In the genomic region with DNA sequence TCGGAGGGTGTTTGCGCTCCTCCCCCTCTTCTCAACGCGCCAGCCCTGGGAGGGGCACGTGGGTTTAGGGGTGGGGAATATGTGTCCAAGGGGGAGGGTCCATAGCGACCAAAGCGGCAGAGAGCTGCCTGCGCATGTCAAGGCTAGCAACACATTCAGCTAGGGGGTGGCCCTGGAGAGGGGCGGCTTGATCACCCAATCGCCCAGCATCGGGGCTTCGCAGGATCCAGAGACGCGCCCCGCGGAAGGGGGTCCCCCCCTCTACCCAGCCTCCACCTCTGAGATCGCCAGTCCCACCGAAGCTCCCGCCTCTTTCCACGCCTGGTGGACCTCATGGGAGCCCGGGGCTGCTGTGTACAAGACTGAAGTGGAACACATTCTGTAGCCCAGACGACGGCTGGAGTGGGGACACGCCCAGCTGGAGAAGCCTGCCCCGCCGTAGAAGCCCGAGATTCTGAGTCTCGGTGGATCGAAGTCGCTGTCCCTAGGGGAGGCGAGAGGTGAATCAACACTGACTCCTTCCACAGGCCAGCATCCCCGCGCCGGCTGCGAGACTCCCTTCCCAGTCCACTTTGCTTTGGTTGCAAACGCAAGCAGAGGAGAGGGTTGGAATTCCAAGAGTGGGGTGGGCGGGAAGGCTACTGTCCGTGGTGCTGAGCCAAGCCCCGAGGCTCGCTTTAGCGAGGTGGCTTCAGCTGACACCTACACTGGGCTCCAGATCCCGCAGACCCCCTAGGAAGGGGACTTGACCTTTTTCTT, we compare ENCODE assay signal across 8 mouse cellular contexts. TPM values are rescaled to one million over a fixed set of nuclear protein-coding genes. Genes with fewer than 3 reads are reported as not detected.
DNase-seq lines count a peak whose midpoint lies in the region; ATAC-seq and TF ChIP-seq lines count a peak whose summit lies in the region.

Gene Scn3b, plus strand, starts transcription at position 115 of the 759 bp plus-strand sequence.

- peak within 1 kb of the TSS; percentile 70 for H3K4me2 ChIP-seq in forebrain, embryonic 11.5 days (ENCODE audit: low read depth, low read length, severe bottlenecking)
- H3K4me2 ChIP-seq in heart, embryonic 13.5 days = peak within 1 kb of the TSS; percentile 73

- 0 out of 2 replicates have a peak, but pooled peaks cover 7% of the 10 kb centered on the region for H3K27me3 ChIP-seq in forebrain, embryonic 11.5 days (ENCODE audit: control insufficient read depth, insufficient read depth, low read length)
- H3K27me3 ChIP-seq in heart, embryonic 13.5 days (replicated peaks) = peaks cover 39% of the 10 kb centered on the region

- TF ChIP-seq POLR2A in lung, adult 2 months (IDR thresholded peaks at IDR 0.05; ENCODE audit: borderline replicate concordance, extremely low read depth, low read depth, low read length) = no peak
- TF ChIP-seq POLR2A in olfactory bulb, adult 2 months (IDR thresholded peaks at IDR 0.05; ENCODE audit: insufficient read depth, low read depth, low read length) = no peak

- no peak for TF ChIP-seq CTCF in lung, adult 2 months (IDR thresholded peaks at IDR 0.05; ENCODE audit: insufficient read depth, low read length)
- TF ChIP-seq CTCF in olfactory bulb, adult 2 months (IDR thresholded peaks at IDR 0.05; ENCODE audit: insufficient read depth, low read depth, low read length) = no peak

- no peaks in the 10 kb centered on the region for H3K9me3 ChIP-seq in forebrain, embryonic 11.5 days (ENCODE audit: control insufficient read depth, low read length)
- H3K9me3 ChIP-seq in heart, embryonic 13.5 days = no peaks in the 10 kb centered on the region

- ATAC-seq in forebrain, embryonic 11.5 days (replicated peaks; ENCODE audit: low FRiP score) = peak; percentile 95
- 0 out of 2 replicates have a peak, but pooled peaks have one; percentile 53 for ATAC-seq in heart, embryonic 13.5 days (ENCODE audit: extremely low read depth, insufficient number of reproducible peaks, low FRiP score, low TSS enrichment)

- 0 out of 2 replicates have a peak within 1 kb of the TSS, but pooled peaks have one; percentile 12 for H3K9ac ChIP-seq in forebrain, embryonic 11.5 days (ENCODE audit: low read length)
- H3K9ac ChIP-seq in heart, embryonic 13.5 days = no peak within 1 kb of the TSS

- under 1% methylated on average over 42 of the region's 42 CpGs for WGBS in forebrain, embryonic 11.5 days
- WGBS in heart, embryonic 13.5 days = 2% methylated on average over 41 of the region's 42 CpGs
- WGBS in lung, adult 2 months = 1% methylated on average over 42 of the region's 42 CpGs
- under 1% methylated on average over 42 of the region's 42 CpGs for whole genome bisulfite sequencing in olfactory bulb, adult 2 months

- peak; percentile 2 for DNase-seq in thymus, postnatal 0 days (ENCODE audit: low spot score)
- no peak for DNase-seq in thymus, postnatal 10 days (ENCODE audit: low spot score in 2 of 2)
- DNase-seq in forebrain, embryonic 11.5 days (ENCODE audit: low spot score) = peak; percentile 83
- DNase-seq in layer of hippocampus, adult 9-11 months = peak; percentile 92
- peak; percentile 48 for DNase-seq in lung, adult 2 months
- no peak for DNase-seq in spleen, adult 12 weeks (ENCODE audit: low spot score)

- H3K4me3 ChIP-seq in forebrain, embryonic 11.5 days (ENCODE audit: low read depth, low read length) = peak within 1 kb of the TSS; percentile 37
- H3K4me3 ChIP-seq in heart, embryonic 13.5 days = peak within 1 kb of the TSS; percentile 45
- peak within 1 kb of the TSS; percentile 67 for H3K4me3 ChIP-seq in lung, adult 2 months (replicated peaks; ENCODE audit: extremely low read depth, low read depth, low read length)
- H3K4me3 ChIP-seq in olfactory bulb, adult 2 months (ENCODE audit: insufficient read depth, low read depth, low read length) = peak within 1 kb of the TSS; percentile 83

- no peak within 1 kb of the TSS for H3K27ac ChIP-seq in forebrain, embryonic 11.5 days (ENCODE audit: low read depth, low read length)
- H3K27ac ChIP-seq in heart, embryonic 13.5 days (replicated peaks) = no peak within 1 kb of the TSS
- peak within 1 kb of the TSS; percentile 97 for H3K27ac ChIP-seq in olfactory bulb, adult 2 months (ENCODE audit: insufficient read depth, low read depth, low read length)

- peaks cover 4% of the 10 kb centered on the region; the same call in 1 of the 2 replicates for H3K4me1 ChIP-seq in forebrain, embryonic 11.5 days (replicated peaks; ENCODE audit: control insufficient read depth, insufficient read depth, low read length)
- H3K4me1 ChIP-seq in heart, embryonic 13.5 days = peaks cover 23% of the 10 kb centered on the region
- H3K4me1 ChIP-seq in lung, adult 2 months (ENCODE audit: control insufficient read depth, insufficient read depth, low read length) = peaks cover 4% of the 10 kb centered on the region; the same call in 1 of the 2 replicates
- H3K4me1 ChIP-seq in olfactory bulb, adult 2 months (ENCODE audit: control insufficient read depth, insufficient read depth, low read length) = peaks cover 19% of the 10 kb centered on the region

- H3K36me3 ChIP-seq in forebrain, embryonic 11.5 days (ENCODE audit: control insufficient read depth, insufficient read depth, low read length) = no peaks in the 10 kb centered on the region
- H3K36me3 ChIP-seq in heart, embryonic 13.5 days = no peaks in the 10 kb centered on the region

RNA-seq across cellular contexts. Expression of gene Scn3b, which starts in this region (rescaled TPM):
- polyA plus RNA-seq in thymus, postnatal 0 days (2015; fragmentation: Nextera tagmentation; extraction: Ambion mirVana) = 0.83 and 1.0 TPM in 2 replicates
- polyA plus RNA-seq in forebrain, embryonic 11.5 days (2014; fragmentation: Nextera tagmentation; extraction: Ambion mirVana) = 9.7 and 10.9 TPM in 2 replicates
- 0.69 and 1.3 TPM in 2 replicates for polyA plus RNA-seq in heart, embryonic 13.5 days (2015; fragmentation: Nextera tagmentation; extraction: Ambion mirVana)
- polyA plus RNA-seq in lung, adult 2 months (2012; rRNA removed) = 23.6 and 33.2 TPM in 2 replicates
- not detected in 2 replicates for polyA plus RNA-seq in olfactory bulb, adult 2 months (2012; ENCODE audit: insufficient read depth, insufficient read length, low replicate concordance, missing spikeins)

Comparison
In these comparisons a context has a peak if more than half of its experiments do, and no peak if none do; other contexts are left out.
1. DNase-seq: peak in thymus, postnatal 0 days (single experiment), forebrain, embryonic 11.5 days (single experiment), layer of hippocampus, adult 9-11 months (single experiment) and lung, adult 2 months (single experiment); none in thymus, postnatal 10 days (0 of 2) and spleen, adult 12 weeks (single experiment).
2. Peak in every context shown above with its lines, with median percentiles within 50 percentile points of each other: H3K4me3 ChIP-seq.